Mouse (Mus musculus): ENCODE results near the gene Pola2. TPM values are rescaled to one million over a fixed set of nuclear protein-coding genes. Genes with fewer than 3 reads are reported as not detected.

The Pola2 gene
- polyA plus RNA-seq (2012; rRNA removed) = 29.1 and 43.2 TPM in 2 replicates

DNA sequence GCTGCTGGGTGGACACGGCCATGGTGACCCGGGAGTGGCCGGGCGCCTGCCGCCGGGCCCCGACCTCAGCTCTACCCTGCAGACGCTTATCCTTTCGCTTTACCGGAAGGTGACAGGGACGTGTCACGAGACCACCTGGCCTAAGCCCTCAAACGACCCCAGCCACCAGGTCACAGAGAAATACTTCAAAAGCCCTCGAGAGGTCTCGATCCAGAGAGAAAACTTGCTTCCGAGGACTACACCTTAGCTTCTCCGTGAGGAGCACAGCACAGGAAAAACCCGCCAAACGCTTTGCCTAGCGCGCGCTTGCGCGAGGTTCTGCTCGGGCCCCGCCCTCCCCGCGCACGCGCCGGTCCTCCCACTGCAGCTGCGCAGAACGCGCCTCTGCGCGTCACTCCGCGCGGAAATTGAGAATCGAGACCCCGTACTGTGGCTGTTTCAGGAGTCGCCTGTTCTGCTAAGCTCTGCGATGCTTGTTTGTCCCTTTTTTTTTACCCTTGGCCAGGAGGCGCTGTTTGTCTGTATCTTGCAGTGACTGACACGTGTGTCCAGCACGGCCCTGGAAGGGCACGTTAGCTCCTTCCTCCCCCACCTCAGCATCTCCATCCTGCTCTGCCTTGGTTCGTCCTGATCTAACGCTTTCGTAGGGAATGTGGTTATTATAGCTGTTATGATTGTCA, at the start of gene Pola2:
TSS of gene Pola2 (minus strand) at position 320 of the 680 bp plus-strand sequence.
- DNase-seq (ENCODE audit: low read depth) = no peak

DNA sequence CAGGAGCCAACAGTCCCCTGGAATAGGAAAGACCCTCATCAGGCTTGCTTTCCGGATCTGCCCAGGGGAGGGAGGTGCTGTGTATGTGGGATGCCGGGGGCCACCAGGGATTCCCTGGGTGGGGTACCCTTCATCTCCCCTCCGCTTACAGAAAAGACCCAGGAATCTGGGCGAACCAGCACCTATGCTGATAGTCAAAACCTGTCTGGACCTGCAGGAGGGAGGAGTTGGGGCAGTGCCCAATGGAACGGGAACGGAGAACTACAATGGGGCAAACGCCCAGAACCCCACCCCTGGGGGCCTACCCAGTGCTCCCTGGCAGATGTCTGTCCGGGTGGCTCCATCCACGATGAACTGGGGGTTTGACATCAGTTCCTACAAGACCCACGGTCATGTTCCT, 49.7 kb upstream of the Pola2 start:
- no peak for DNase-seq (ENCODE audit: low read depth)

DNA sequence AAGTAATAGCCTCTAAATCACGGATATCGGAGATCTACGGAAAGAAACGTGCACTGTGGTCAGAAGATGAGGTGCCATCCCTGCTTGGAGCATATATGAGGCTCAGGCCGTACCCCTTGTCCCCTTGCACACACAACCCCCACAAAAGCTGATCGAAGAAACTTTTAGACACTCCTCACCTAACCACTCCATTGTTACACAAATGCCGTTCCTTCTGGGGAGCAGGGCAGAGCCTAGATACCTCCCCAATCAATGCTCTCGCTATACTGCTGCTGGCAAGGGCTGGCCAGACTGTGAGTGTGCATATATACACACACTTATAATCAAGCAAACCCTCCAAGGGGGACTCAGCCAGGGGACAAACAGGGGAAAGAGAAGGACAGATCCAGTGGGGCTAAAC, 45.1 kb upstream of the Pola2 start:
- no peak for DNase-seq (ENCODE audit: low read depth)

DNA sequence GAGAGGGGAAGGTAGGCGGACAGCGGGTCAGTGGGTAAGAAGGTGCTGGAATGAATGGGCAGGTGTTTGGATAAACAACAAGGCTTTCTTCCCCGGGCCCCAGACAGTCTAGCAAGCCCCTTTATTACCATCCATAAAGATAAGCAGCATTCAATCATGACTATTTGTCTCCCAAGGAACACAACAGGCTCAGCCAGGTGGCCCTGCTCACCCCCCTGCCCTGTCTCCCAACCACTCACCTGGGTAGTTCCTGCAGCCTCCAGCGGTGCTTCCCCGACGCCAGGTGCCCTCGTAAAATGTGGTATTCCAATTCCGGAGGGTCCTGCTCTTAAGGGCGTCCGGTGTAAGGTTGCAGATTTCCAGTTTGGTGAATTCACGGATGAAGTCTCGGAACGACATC, 43.0 kb upstream of the Pola2 start:
- DNase-seq (ENCODE audit: low read depth) = no peak

DNA sequence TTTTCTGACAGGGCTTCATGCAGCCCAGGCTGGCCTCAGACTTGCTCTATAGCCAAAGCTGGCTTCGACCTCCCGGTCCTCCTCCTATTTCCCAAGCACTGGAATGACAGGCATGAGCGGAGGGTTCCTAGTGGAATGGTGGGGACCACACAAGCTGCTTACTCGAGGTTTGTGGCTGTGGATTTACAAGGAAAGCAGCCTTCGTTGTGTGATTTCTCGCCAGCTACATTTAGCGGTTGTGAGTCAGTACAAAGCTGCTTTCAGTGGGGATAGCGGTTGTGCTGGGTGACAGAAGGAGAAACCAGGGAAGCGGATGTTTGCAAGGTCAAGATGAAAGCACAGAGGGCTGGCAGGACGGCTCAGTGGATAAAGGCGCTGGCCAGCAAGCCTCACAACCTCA, 41.5 kb upstream of the Pola2 start:
- DNase-seq (ENCODE audit: low read depth) = no peak

DNA sequence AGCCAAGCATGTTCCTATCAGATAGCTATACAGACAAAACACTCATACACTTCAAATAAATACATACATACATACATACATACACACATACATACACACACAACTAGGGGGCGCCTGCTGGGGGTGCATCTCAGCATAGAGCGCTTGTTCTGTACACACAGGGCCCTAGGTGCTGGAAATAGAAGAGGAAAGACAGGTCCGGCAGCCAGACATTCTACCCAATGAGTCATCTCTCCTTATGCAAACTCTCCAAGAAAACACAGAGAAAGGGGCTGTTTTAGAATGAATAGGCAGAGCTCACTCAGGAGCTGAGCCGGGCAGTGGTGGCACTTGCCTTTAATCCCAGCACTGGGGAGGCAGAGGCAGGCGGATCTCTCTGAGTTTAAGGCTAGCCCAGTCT, 36.0 kb upstream of the Pola2 start:
- no peak for DNase-seq (ENCODE audit: low read depth)

DNA sequence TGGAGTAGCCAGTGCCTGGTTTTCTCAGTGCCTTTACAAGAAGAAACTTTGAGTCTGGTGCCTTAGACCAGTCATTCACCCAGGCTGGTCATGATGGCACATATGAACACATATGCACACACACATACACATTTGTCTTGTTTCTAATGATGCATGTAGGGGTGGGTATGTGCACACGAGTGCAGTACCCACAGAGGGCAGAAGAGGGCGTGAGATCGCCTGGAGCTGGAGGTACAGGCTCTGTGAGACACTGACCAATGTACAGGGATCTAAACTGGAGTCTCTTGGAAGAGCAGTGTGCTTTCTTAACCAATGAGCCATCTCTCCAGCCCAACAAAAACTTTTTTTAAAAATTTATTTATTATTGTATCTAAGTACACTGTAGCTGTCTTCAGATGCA, 34.2 kb upstream of the Pola2 start:
- no peak for DNase-seq (ENCODE audit: low read depth)

DNA sequence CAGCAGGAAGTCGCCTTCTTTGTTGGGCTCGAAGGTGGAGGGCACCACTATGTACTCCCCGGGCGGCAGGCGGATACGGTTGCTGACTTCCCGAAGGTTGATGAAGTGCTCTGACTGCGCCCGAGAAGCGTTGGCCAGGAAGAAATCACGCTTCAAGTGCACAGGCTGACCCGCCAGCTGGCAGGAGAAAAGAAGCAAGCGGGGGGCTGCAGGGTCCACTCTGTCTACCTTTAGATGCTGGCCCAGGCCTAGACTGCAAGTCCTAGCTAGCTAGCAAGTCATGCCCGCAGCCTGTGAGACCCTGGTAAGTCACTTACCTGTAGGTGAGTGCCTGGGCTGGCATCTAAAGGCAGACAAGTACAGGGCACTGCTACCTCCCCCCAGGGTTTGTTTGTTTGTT, 30.7 kb upstream of the Pola2 start:
- DNase-seq (ENCODE audit: low read depth) = no peak

DNA sequence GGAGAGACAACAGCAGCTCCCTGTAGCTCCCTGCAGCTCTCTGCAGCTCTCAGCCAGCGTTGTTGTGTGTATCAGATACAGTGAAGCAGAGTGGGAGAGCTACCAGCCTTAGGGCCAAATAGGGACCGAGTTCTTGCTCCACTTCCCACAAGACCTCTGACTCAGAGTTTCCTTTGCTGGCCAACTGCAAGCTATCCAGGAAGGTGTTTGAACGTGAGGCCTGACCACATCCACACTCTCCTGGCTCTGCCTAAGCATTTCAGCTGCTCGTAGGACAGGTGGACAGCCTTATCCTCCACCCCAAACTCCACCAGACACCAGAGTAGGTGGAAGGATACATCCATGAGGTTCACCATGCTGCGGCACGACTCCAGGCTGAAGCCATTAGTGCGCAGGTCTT, 28.0 kb upstream of the Pola2 start:
- no peak for DNase-seq (ENCODE audit: low read depth)

DNA sequence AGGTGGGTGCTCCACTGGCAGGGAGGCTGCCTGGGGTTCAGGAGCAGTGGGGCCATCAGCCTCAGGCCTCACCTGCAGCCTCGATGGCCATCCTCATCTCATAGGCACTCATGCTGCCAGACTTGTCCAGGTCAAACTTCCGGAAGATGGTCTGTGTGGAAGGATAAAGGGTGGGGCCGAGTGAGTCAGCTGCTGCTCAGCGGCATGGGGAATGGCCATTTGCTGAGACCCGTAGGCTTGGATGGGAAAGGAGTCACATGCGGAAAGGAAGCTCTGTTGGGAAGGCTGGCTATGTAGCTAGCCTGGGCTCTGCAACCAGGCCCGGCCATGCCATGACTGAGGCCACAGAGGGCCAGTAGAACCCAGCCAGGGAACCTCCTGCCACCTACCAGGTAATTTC, 27.5 kb upstream of the Pola2 start:
- no peak for DNase-seq (ENCODE audit: low read depth)

DNA sequence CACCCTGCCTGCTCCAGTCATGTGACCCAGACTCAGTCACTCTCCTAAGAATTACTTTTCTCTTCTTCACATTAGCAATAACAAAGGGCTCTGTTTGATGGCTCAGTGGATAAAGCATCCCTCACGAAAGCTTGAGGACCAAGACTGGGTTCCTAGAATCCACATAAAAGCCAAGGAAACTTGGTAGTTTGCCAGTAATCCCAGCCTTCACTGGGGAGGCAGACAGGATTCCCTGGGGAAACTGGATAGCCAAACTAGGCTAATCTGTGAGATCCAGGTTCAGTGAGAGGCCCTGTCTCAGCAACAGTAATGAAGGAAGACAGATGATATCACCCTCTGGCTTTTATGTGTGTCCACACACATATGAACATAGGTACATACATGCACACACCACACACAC, 26.9 kb upstream of the Pola2 start:
- DNase-seq (ENCODE audit: low read depth) = no peak

DNA sequence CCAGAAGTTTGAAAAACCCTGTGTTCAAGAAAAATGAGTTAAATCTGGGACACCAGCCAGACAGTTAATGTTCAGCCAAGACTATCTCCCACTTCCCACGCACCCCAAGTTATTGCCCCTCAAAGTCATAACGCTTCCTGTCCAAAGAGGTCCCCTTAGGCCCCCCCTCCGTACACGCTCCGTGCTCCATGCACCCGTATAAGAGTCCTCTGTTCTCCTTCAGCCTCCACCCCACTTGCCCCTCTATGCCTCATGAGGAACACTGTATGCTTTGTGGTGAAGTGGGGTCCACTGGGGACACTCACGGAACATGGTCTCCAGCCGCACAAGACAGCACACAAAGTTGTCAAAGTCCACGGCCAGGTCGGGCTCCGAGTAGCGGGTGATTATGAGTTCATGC, 26.0 kb upstream of the Pola2 start:
- DNase-seq (ENCODE audit: low read depth) = no peak

DNA sequence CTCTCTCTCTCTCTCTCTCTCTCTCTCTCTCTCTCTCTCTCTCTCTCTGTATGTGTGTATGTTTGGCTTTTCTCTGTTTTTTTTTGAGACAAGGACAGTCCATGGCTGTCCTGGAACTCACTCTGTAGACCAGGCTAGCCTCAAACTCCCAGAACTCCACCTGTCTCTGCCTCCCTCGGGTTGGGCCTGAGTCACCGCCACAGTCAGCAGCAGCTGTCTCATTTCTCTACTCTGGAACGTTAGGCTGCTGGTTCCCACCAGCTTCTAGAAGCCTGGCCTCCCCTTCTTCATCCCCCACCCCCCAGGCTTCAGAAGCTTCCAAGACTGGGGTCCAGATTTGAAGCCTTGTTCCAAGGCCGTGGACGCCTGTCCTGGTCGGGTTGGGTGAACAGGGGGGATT, 25.6 kb upstream of the Pola2 start:
- no peak for DNase-seq (ENCODE audit: low read depth)

DNA sequence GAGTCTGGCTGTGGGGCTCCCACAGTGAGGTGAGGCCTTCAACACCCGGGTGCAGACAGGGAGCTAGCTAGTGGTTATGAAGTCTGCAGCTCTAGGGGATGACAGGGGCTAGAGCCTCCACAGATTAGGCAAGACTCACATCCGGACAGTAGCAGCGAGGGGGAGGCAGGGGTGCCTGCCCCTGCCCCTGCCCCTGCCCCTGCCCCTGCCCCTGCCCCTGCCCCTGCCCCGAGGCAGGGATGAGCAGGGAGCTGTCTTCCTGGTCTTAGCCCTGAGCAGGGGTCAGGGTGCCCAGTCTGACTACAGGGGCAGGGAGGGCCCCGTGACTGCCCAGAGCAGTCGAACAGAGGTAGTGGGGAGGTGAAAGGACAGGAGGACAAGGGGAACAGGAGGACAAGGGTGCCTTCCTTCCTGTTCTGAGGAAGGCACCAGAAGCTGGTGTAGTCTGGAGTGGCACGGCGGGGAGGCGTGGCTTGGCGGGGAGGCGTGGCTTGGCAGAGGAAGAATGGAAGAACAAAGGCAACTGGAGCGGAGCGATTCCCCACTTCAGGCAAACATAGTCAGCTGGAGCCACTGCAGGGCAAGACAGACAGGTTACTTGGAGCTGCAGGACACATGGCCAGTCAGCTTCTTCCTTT, 24.9 kb upstream of the Pola2 start:
- no peak for DNase-seq (ENCODE audit: low read depth)

DNA sequence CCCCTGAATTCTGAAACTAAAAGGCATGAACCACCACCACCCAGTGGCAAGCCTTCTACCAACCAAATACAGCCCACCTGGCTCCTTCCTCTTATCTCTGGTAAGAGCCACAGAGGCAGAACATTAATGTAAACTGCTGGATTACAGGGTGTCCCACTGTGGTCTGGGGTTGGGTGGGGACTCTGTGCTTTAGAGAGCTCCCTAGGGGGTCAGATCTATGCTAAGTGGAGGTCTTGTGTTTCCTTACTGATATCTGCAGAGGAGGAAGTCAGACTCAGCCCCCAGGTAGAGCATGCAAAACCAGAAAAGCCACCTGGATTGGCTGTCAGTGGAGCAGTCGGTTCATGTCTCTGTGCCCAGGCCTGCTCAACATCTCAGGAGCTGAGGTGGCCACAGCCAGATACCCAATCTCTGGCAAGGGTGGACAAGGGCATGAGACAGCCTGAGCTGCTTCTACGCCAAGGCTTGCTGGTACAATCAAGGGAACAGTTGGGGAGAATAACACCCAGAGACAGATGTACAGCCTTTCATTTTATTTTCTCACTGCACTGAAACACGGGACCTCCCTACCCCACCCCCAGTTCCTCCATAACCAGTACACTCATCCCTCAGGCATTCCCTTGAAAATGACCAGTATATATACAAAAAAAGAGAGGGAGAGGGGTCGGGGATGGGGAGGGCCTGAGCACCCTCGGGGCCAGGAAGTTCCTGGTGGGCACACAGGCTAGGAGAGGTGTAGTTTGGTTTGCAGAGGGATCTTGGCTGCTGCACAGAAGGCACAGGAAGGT, 24.2 kb upstream of the Pola2 start:
- DNase-seq (ENCODE audit: low read depth) = no peak

DNA sequence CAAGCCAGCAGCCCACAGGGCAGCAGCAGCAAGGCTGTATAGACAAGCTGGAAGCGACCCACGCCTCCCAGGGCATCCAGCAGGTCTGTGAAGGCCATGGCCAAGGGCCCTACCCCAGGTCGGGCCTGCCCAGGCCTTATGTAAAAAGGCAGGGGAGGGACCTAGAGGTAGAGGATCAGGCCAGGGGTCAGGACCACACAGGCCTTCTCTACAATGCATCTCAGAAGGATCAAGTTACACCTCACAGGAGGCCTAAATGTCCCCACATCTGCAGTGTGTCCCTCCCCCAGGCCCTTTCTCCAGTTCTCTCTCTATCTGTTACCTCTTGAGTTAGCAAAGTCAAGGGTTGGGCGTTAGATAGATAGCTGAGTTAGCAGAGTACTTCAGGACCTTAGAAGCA, 22.0 kb upstream of the Pola2 start, which contains the start of gene Slc22a20:
TSS of gene Slc22a20 (minus strand) at position 101 of the 400 bp plus-strand sequence.
- DNase-seq (ENCODE audit: low read depth) = no peak

DNA sequence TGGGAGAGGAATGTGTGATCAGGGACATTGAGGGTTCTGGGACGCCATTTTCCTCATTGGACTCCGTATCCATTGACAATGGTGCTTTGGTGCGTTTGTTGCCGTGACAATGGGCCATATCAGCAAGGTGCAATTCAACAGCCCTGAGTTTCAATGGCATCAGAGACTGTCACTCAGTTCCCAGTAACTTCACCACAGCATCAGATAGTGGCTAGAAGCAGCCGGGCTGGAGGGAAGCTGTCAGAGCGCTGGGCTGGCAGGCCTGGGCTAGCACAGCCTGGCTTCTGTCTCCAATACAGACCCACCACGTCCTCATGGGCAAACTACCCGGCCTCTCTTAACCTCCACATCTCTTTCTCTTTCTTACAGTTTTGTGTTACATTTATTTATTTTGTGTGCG, 16.5 kb upstream of the Pola2 start:
- no peak for DNase-seq (ENCODE audit: low read depth)

DNA sequence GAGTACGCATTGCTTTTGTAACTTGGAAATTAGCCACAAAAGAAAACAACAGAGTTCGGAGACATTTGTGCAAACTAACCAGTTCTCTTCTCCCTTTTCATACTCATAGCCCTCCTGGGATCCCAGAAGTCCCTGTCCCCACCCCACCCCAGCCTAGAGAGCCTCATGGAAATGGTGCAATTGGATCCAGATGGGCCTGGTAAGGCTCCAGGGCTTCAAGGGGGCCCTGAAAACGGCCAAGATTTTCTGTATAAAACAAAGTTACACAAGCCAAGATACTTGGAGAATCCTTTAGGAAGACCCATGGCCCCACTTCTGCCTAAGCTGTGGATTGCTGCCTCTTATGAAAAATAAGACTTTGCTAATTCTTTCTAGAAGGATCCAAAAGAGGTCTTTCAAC, 13.7 kb upstream of the Pola2 start:
- DNase-seq (ENCODE audit: low read depth) = no peak

DNA sequence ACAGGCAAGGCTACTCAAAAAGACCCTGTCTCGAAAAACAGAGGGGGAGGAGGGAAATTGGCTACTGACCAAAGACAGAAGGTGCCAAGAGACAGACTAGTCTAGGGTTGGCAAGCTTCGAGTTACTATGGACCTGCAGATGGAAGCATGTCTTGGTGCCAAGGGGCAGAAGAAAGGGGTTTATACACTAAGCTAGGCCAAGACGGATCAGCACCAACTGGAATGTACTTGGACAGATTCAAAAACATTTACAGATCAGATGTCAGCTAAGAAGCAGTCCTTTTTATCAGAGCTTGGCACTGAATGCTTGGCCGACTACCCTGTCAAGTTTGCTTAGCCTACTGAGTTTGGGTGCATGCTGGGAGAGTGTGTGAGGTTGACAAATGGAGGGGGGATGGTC, 11.7 kb upstream of the Pola2 start:
- no peak for DNase-seq (ENCODE audit: low read depth)

DNA sequence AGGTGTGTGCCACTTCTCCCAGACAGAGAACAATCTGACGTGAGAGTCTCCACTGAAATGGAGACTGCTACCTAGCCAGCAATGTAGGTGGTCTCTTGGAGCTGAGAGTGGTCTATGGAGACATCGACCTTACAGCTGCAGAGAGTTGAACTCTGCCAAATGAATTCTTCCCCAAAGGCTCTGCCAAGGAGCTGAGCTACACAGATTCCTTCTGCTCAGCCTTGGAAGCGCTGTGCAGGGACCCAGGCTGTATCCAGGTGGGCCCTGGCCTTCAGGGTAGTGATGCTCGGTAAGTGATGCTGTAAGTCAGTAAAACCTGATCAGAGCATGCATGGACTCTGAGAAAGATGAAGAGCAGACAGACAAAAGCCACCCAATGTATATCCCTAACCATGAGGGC, 11.1 kb upstream of the Pola2 start:
- DNase-seq (ENCODE audit: low read depth) = no peak

DNA sequence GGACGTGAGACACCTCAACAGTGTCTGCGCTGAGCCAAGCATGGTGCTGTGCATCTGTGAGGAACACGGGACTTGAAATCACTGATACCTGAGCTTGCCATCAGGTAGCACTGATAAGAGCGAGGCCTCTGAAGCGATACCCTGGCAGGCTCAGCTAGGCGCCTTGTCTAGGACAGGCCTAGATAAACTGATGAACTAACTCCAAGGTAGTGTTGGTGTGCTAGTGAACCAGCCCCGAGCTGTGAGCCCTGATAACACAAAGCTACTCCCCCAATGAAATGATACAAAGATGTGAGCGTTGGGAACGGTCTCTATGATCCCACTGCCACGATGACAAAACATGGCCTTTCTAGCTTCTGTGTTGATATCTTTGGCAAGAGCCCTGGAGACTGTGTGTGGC, 3.7 kb upstream of the Pola2 start:
- DNase-seq (ENCODE audit: low read depth) = no peak

DNA sequence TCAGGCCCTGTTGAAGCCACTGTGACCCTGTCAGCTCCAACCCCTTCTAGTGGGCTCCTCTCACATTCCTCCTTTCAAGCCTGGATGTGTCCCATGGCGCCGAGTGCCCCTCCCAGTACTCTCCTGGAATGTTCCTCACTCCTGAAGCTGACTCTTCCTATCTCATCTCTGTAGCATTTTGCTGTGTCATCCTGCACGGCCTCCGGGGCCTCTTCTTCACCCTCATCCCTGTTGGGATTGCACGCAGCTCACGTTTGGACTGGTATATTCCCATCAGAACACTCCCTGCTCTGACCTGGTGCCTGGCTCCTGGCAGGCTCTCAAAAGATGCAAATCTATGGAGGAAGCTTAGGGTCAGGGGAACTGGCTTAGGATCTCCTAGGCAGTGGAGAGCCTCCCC, 2.8 kb upstream of the Pola2 start:
- no peak for DNase-seq (ENCODE audit: low read depth)

DNA sequence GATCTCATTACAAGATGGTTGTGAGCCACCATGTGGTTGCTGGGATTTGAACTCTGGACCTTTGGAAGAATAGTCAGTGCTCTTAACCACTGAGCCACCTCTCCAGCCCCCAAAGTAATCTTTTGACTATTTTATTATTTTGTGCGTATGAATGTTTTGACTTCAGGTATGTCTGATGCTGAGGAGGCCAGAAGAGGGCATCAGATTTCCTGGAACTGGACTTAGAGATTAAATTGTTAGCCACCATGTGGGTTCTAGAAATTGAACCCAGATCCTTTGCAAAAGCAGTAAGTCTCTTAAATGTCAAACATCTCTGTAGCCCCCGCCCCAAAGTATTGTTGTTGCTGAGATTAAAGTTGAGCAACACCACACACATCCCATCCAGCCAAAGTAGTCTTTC, 1.9 kb upstream of the Pola2 start:
- no peak for DNase-seq (ENCODE audit: low read depth)
